Mouse (Mus musculus) intestine, embryonic 14.5 days (tissue): ENCODE data around the gene Fchsd2. TPM values are rescaled to one million over a fixed set of nuclear protein-coding genes. Genes with fewer than 3 reads are reported as not detected.

Experiments
- ATAC-seq: fragments of 200-750 bp; cut with Nextera tagmentation; replicated peaks from 2 replicates; pipeline ENCODE4 v1.8.0; 2017; ENCODE audit warnings: low read depth, moderate number of reproducible peaks, moderate TSS enrichment, moderate library complexity; ENCODE audit not compliant: low FRiP score, low TSS enrichment
- DNase-seq: peaks from one replicate; pipeline ENCODE4 v3.0.0-alpha.2; 2018; ENCODE audit warnings: low spot score
- H3K27ac ChIP-seq: fragments of 300-500 bp; sonication (generic); 2 replicates; pipeline ENCODE4 v1.5.1; 2014; ENCODE audit warnings: low read depth, mild to moderate bottlenecking, control low read depth
- H3K27me3 ChIP-seq: fragments of 300-500 bp; sonication (generic); replicated peaks from 2 replicates; pipeline ENCODE4 v1.6.1; 2014; ENCODE audit warnings: low read length, control low read depth; ENCODE audit not compliant: control insufficient read depth, insufficient read depth
- H3K36me3 ChIP-seq: fragments of 300-500 bp; sonication (generic); 2 replicates; pipeline ENCODE4 v1.6.1; 2014; ENCODE audit warnings: low read length, control low read depth; ENCODE audit not compliant: control insufficient read depth, insufficient read depth
- H3K4me1 ChIP-seq: fragments of 300-500 bp; sonication (generic); replicated peaks from 2 replicates; pipeline ENCODE4 v1.6.1; 2014; ENCODE audit warnings: low read length, control low read depth, mixed read lengths; ENCODE audit not compliant: control insufficient read depth, insufficient read depth
- H3K4me2 ChIP-seq: fragments of 300-500 bp; sonication (generic); 2 replicates; pipeline ENCODE4 v1.6.1; 2014; ENCODE audit warnings: low read length
- H3K4me3 ChIP-seq: fragments of 300-500 bp; sonication (generic); 2 replicates; pipeline ENCODE4 v1.5.1; 2014; ENCODE audit warnings: low read depth, low read length, control low read depth, mixed read lengths
- H3K9ac ChIP-seq: fragments of 300-500 bp; sonication (generic); 2 replicates; pipeline ENCODE4 v1.6.1; 2014; ENCODE audit warnings: mild to moderate bottlenecking, low read length
- H3K9me3 ChIP-seq: fragments of 300-500 bp; sonication (generic); 2 replicates; pipeline ENCODE4 v1.6.1; 2016; ENCODE audit warnings: low read length, control low read depth; ENCODE audit not compliant: control insufficient read depth
- WGBS: fragments of 180-500 bp; shearing (Covaris S2); extraction: QIAGEN DNeasy Blood & Tissue Kit; methylation state at CpG from one replicate; pipeline ENCODE4 v1.1.7; 2014; 5-methylcytosine and 5-hydroxymethylcytosine counted together
- polyA plus RNA-seq: library from polyadenylated mRNA; unstranded; fragments of >200 nt; fragmentation: Nextera tagmentation; extraction: Ambion mirVana; gene quantifications from 2 replicates; pipeline ENCODE4 v1.2.1, GENCODE M21; 2014

Gene Fchsd2
- polyA plus RNA-seq, 1 experiment from 2014 or later, result 24.4 TPM

- 89% methylated on average over 5 of the region's 5 CpGs for WGBS
- Histone ChIP-seq H3K4me2 (no peak overlapping the region), H3K27me3 (no peaks in the 10 kb centered on the region), H3K9me3 (no peaks in the 10 kb centered on the region), H3K27ac (no peak overlapping the region), H3K36me3 (no peaks in the 10 kb centered on the region), H3K4me1 (no peaks in the 10 kb centered on the region), H3K4me3 (no peak overlapping the region), H3K9ac (no peak overlapping the region)
- DNase-seq, result no peak
- ATAC-seq, result no peak
Measured at GRCm38 (mm10) chr7:101059188-101059587, 33.5 kb upstream of the Fchsd2 start.

GRCm38 (mm10) chr7:101060476-101060875, 32.2 kb upstream of the Fchsd2 start:
- WGBS, result 74% methylated on average over 5 of the region's 5 CpGs
- Histone ChIP-seq H3K27ac (no peak overlapping the region), H3K9me3 (no peaks in the 10 kb centered on the region), H3K4me3 (no peak overlapping the region), H3K27me3 (no peaks in the 10 kb centered on the region), H3K9ac (no peak overlapping the region), H3K36me3 (no peaks in the 10 kb centered on the region), H3K4me2 (no peak overlapping the region), H3K4me1 (no peaks in the 10 kb centered on the region)
- DNase-seq (no peak), ATAC-seq (no peak)

GRCm38 (mm10) chr7:101061381-101061780, 31.3 kb upstream of the Fchsd2 start:
- 6% methylated on average over 17 of the region's 17 CpGs for WGBS

GRCm38 (mm10) chr7:101062246-101062645, 30.4 kb upstream of the Fchsd2 start:
- WGBS, result 80% methylated on average over 6 of the region's 6 CpGs
- no peaks in the 10 kb centered on the region for H3K9me3 ChIP-seq
- no peaks in the 10 kb centered on the region for H3K27me3 ChIP-seq
- no peak overlapping the region for H3K4me3 ChIP-seq
- ATAC-seq (no peak), DNase-seq (no peak)
- H3K9ac ChIP-seq, result no peak overlapping the region
- H3K4me2 ChIP-seq, result no peak overlapping the region
- no peak overlapping the region for H3K27ac ChIP-seq
- no peaks in the 10 kb centered on the region for H3K36me3 ChIP-seq
- H3K4me1 ChIP-seq, result no peaks in the 10 kb centered on the region

More at GRCm38 (mm10) chr7:101061381-101061780, 31.3 kb upstream of the Fchsd2 start:
- DNase-seq (peak; percentile 94), ATAC-seq (no peak; the same call in 1 of the 2 replicates)
- Histone ChIP-seq H3K9ac (no peak overlapping the region), H3K4me3 (no peak overlapping the region), H3K9me3 (no peaks in the 10 kb centered on the region), H3K4me2 (peak overlapping the region; percentile 37), H3K4me1 (no peaks in the 10 kb centered on the region), H3K36me3 (no peaks in the 10 kb centered on the region), H3K27ac (no peak overlapping the region), H3K27me3 (no peaks in the 10 kb centered on the region)

GRCm38 (mm10) chr7:101063523-101063922, 29.1 kb upstream of the Fchsd2 start:
- WGBS, result 83% methylated on average over 10 of the region's 10 CpGs
- ATAC-seq, result no peak

GRCm38 (mm10) chr7:101064697-101065688, 27.7 kb upstream of the Fchsd2 start:
- Histone ChIP-seq H3K9me3 (no peaks in the 10 kb centered on the region), H3K27me3 (no peaks in the 10 kb centered on the region), H3K36me3 (no peaks in the 10 kb centered on the region), H3K4me1 (no peaks in the 10 kb centered on the region), H3K4me3 (no peak overlapping the region), H3K9ac (no peak overlapping the region), H3K27ac (0 out of 2 replicates have a peak overlapping the region, but pooled peaks have one; percentile 22), H3K4me2 (no peak overlapping the region)
- no peak for DNase-seq
- 73% methylated on average over 7 of the region's 7 CpGs for WGBS
- no peak; the same call in 1 of the 2 replicates for ATAC-seq

More at GRCm38 (mm10) chr7:101063523-101063922, 29.1 kb upstream of the Fchsd2 start:
- H3K4me1 ChIP-seq, result no peaks in the 10 kb centered on the region
- H3K9ac ChIP-seq, result no peak overlapping the region
- no peak overlapping the region for H3K27ac ChIP-seq
- H3K9me3 ChIP-seq, result no peaks in the 10 kb centered on the region
- no peak for DNase-seq
- no peak overlapping the region for H3K4me3 ChIP-seq
- H3K36me3 ChIP-seq, result no peaks in the 10 kb centered on the region
- H3K27me3 ChIP-seq, result no peaks in the 10 kb centered on the region
- no peak overlapping the region for H3K4me2 ChIP-seq

GRCm38 (mm10) chr7:101066009-101066408, 26.7 kb upstream of the Fchsd2 start:
- Histone ChIP-seq H3K9ac (no peak overlapping the region), H3K4me3 (no peak overlapping the region), H3K27ac (no peak overlapping the region), H3K36me3 (no peaks in the 10 kb centered on the region), H3K4me1 (0 out of 2 replicates have a peak, but pooled peaks cover 3% of the 10 kb centered on the region), H3K9me3 (no peaks in the 10 kb centered on the region), H3K4me2 (no peak overlapping the region), H3K27me3 (no peaks in the 10 kb centered on the region)
- DNase-seq (no peak), ATAC-seq (no peak)
- WGBS, result 80% methylated on average over 5 of the region's 5 CpGs

GRCm38 (mm10) chr7:101066650-101067346, 25.9 kb upstream of the Fchsd2 start:
- no peaks in the 10 kb centered on the region for H3K36me3 ChIP-seq
- H3K27ac ChIP-seq, result no peak overlapping the region
- H3K4me3 ChIP-seq, result no peak overlapping the region
- H3K9ac ChIP-seq, result no peak overlapping the region
- ATAC-seq (no peak), DNase-seq (no peak)
- no peaks in the 10 kb centered on the region for H3K9me3 ChIP-seq
- H3K4me1 ChIP-seq, result 0 out of 2 replicates have a peak, but pooled peaks cover 3% of the 10 kb centered on the region
- H3K4me2 ChIP-seq, result no peak overlapping the region
- WGBS, result 80% methylated on average over 3 of the region's 3 CpGs
- no peaks in the 10 kb centered on the region for H3K27me3 ChIP-seq
